Mouse (Mus musculus) heart, embryonic 11.5 days (tissue): ENCODE results near the gene Phox2a. TPM values are rescaled to one million over a fixed set of nuclear protein-coding genes. Genes with fewer than 3 reads are reported as not detected.
A peak's percentile ranks its signal among the peaks of the same experiment; 100 is the strongest.

Experiments used
- ATAC-seq: fragments of 200-750 bp; cut with Nextera tagmentation; replicated peaks from 2 replicates; pipeline ENCODE4 v1.8.0; 2017; ENCODE audit warnings: moderate library complexity; ENCODE audit not compliant: insufficient number of reproducible peaks, low FRiP score, low TSS enrichment
- H3K27ac ChIP-seq: fragments of 300-500 bp; sonication (generic); 2 replicates; pipeline ENCODE4 v1.5.1; 2014; ENCODE audit warnings: mild to moderate bottlenecking, low read depth, low read length
- H3K27me3 ChIP-seq: fragments of 300-500 bp; sonication (generic); 2 replicates; pipeline ENCODE4 v1.6.1; 2014; ENCODE audit warnings: mild to moderate bottlenecking, low read length, mixed read lengths; ENCODE audit not compliant: control insufficient read depth, insufficient read depth
- H3K36me3 ChIP-seq: fragments of 300-500 bp; sonication (generic); 2 replicates; pipeline ENCODE4 v1.6.1; 2014; ENCODE audit warnings: mild to moderate bottlenecking, low read length, moderate library complexity, mixed read lengths; ENCODE audit not compliant: control insufficient read depth, insufficient read depth
- H3K4me1 ChIP-seq: fragments of 300-500 bp; sonication (generic); 2 replicates; pipeline ENCODE4 v1.6.1; 2014; ENCODE audit warnings: low read length; ENCODE audit not compliant: control insufficient read depth, insufficient read depth
- H3K4me2 ChIP-seq: fragments of 300-500 bp; sonication (generic); 2 replicates; pipeline ENCODE4 v1.6.1; 2014; ENCODE audit warnings: mild to moderate bottlenecking, moderate library complexity
- H3K4me3 ChIP-seq: fragments of 300-500 bp; sonication (generic); 2 replicates; pipeline ENCODE4 v1.5.1; 2014; ENCODE audit warnings: low read depth, low read length
- H3K9ac ChIP-seq: fragments of 300-500 bp; sonication (generic); 2 replicates; pipeline ENCODE4 v1.6.1; 2014; ENCODE audit warnings: mild to moderate bottlenecking, low read depth, low read length, moderate library complexity
- H3K9me3 ChIP-seq: fragments of 300-500 bp; sonication (generic); replicated peaks from 2 replicates; pipeline ENCODE4 v1.6.1; 2016; ENCODE audit warnings: low read length; ENCODE audit not compliant: control insufficient read depth
- WGBS: fragments of 180-500 bp; shearing (Covaris S2); extraction: QIAGEN DNeasy Blood & Tissue Kit; methylation state at CpG from one replicate; pipeline ENCODE4 v1.1.7; 2014; ENCODE audit not compliant: insufficient replicate concordance; 5-methylcytosine and 5-hydroxymethylcytosine counted together
- polyA plus RNA-seq: library from polyadenylated mRNA; unstranded; fragments of >200 nt; fragmentation: Nextera tagmentation; extraction: Ambion mirVana; gene quantifications from 2 replicates; pipeline ENCODE4 v1.2.1, GENCODE M21; 2014

Phox2a gene
- polyA plus RNA-seq, 1 experiment from 2014 or later: not detected

GRCm38 (mm10) chr7:101822836-101823757, 5.0 kb downstream of the Phox2a start:
- no peak for ATAC-seq
- Histone ChIP-seq H3K9ac (no peak overlapping the region), H3K4me3 (no peak overlapping the region), H3K36me3 (peaks cover 34% of the 10 kb centered on the region), H3K4me1 (peaks cover 27% of the 10 kb centered on the region), H3K4me2 (peak overlapping the region; percentile 95; the same call in 1 of the 2 replicates), H3K27ac (no peak overlapping the region), H3K9me3 (no peaks in the 10 kb centered on the region), H3K27me3 (peaks cover 38% of the 10 kb centered on the region)
- WGBS: 33% methylated on average over 32 of the region's 32 CpGs

- 87% methylated on average over 18 of the region's 18 CpGs for WGBS
- Histone ChIP-seq H3K4me2 (no peak overlapping the region), H3K4me3 (no peak overlapping the region), H3K9me3 (no peaks in the 10 kb centered on the region), H3K27ac (no peak overlapping the region), H3K9ac (no peak overlapping the region), H3K4me1 (peaks cover 23% of the 10 kb centered on the region; the same call in 1 of the 2 replicates), H3K27me3 (peaks cover 29% of the 10 kb centered on the region), H3K36me3 (peaks cover 39% of the 10 kb centered on the region)
- ATAC-seq: no peak
These were observed 5.9 kb downstream of the Phox2a start for GRCm38 (mm10) chr7:101823758-101824630.

GRCm38 (mm10) chr7:101830373-101830772, 12.3 kb downstream of the Phox2a start:
- no peak for ATAC-seq
- Histone ChIP-seq H3K4me2 (no peak overlapping the region), H3K9me3 (no peaks in the 10 kb centered on the region), H3K4me1 (peaks cover 16% of the 10 kb centered on the region), H3K9ac (no peak overlapping the region), H3K27me3 (no peaks in the 10 kb centered on the region), H3K27ac (no peak overlapping the region), H3K4me3 (no peak overlapping the region), H3K36me3 (peaks cover 63% of the 10 kb centered on the region)
- WGBS: 83% methylated on average over 3 of the region's 3 CpGs

- Histone ChIP-seq H3K4me3 (no peak overlapping the region), H3K4me1 (peaks cover 19% of the 10 kb centered on the region), H3K36me3 (peaks cover 53% of the 10 kb centered on the region), H3K27me3 (no peaks in the 10 kb centered on the region), H3K4me2 (no peak overlapping the region), H3K27ac (no peak overlapping the region), H3K9ac (no peak overlapping the region), H3K9me3 (no peaks in the 10 kb centered on the region)
- 90% methylated on average over 8 of the region's 8 CpGs for WGBS
- ATAC-seq: no peak
These were observed 13.3 kb downstream of the Phox2a start for GRCm38 (mm10) chr7:101831437-101831836.

GRCm38 (mm10) chr7:101832372-101832771, 14.3 kb downstream of the Phox2a start:
- peaks cover 44% of the 10 kb centered on the region for H3K36me3 ChIP-seq
- H3K9ac ChIP-seq: no peak overlapping the region
- WGBS: 94% methylated on average over 4 of the region's 4 CpGs
- no peak for ATAC-seq
- H3K4me2 ChIP-seq: no peak overlapping the region
- no peak overlapping the region for H3K4me3 ChIP-seq
- H3K27ac ChIP-seq: no peak overlapping the region
- peaks cover 19% of the 10 kb centered on the region for H3K4me1 ChIP-seq
- H3K27me3 ChIP-seq: no peaks in the 10 kb centered on the region
- no peaks in the 10 kb centered on the region for H3K9me3 ChIP-seq

- peaks cover 34% of the 10 kb centered on the region for H3K36me3 ChIP-seq
- no peaks in the 10 kb centered on the region for H3K27me3 ChIP-seq
- no peak overlapping the region for H3K27ac ChIP-seq
- no peak overlapping the region for H3K4me3 ChIP-seq
- 0 out of 2 replicates have a peak overlapping the region, but pooled peaks have one; percentile 87 for H3K4me2 ChIP-seq
- no peak overlapping the region for H3K9ac ChIP-seq
- WGBS: 70% methylated on average over 5 of the region's 5 CpGs
- no peak for ATAC-seq
- H3K4me1 ChIP-seq: peaks cover 19% of the 10 kb centered on the region
- H3K9me3 ChIP-seq: no peaks in the 10 kb centered on the region
These were observed 15.2 kb downstream of the Phox2a start for GRCm38 (mm10) chr7:101833352-101833751.

- Histone ChIP-seq H3K36me3 (peaks cover 32% of the 10 kb centered on the region), H3K27ac (no peak overlapping the region), H3K4me3 (no peak overlapping the region), H3K9ac (0 out of 2 replicates have a peak overlapping the region, but pooled peaks have one; percentile 35), H3K4me2 (peak overlapping the region; percentile 87), H3K27me3 (no peaks in the 10 kb centered on the region), H3K9me3 (no peaks in the 10 kb centered on the region), H3K4me1 (peaks cover 22% of the 10 kb centered on the region)
- 63% methylated on average over 3 of the region's 3 CpGs for WGBS
- no peak for ATAC-seq
These were observed 15.9 kb downstream of the Phox2a start for GRCm38 (mm10) chr7:101833916-101834584.

- Histone ChIP-seq H3K27me3 (no peaks in the 10 kb centered on the region), H3K4me3 (peak overlapping the region; percentile 70), H3K9ac (0 out of 2 replicates have a peak overlapping the region, but pooled peaks have one; percentile 34), H3K4me1 (peaks cover 22% of the 10 kb centered on the region), H3K36me3 (peaks cover 26% of the 10 kb centered on the region), H3K4me2 (peak overlapping the region; percentile 87), H3K27ac (no peak overlapping the region), H3K9me3 (no peaks in the 10 kb centered on the region)
- no peak for ATAC-seq
- 45% methylated on average over 3 of the region's 3 CpGs for WGBS
These were observed 16.8 kb downstream of the Phox2a start for GRCm38 (mm10) chr7:101834903-101835302.
